Mouse (Mus musculus) kidney, postnatal 4 days (tissue): ENCODE measurements at regions not wholly inside any gene's neighbourhood (a gene's known extent, or its start where the extent isn't known, plus 50 kb on each side); places are given as distances from the start of the nearest gene placed in this dataset.

Source experiments
- DNase-seq, 2 experiments: peaks; one replicate each; pipeline ENCODE4 v3.0.0; 2021; ENCODE audit warnings: mixed read lengths in 2 of 2

GRCm38 (mm10) chr1:73299978-73300688 is 284.4 kb upstream of the Tnp1 start:
- DNase-seq = no peak

GRCm38 (mm10) chr1:73285342-73285741 is 269.6 kb upstream of the Tnp1 start:
- DNase-seq = no peak

- peak; percentile 18 to 31 for DNase-seq
Observed at GRCm38 (mm10) chr1:73274480-73274879, 258.8 kb upstream of the Tnp1 start.

- no peak for DNase-seq
Observed at GRCm38 (mm10) chr1:73270787-73271391, 255.2 kb upstream of the Tnp1 start.

GRCm38 (mm10) chr1:73269051-73269755 is 253.5 kb upstream of the Tnp1 start:
- no peak for DNase-seq

GRCm38 (mm10) chr1:73265009-73265408 is 249.3 kb upstream of the Tnp1 start:
- DNase-seq = no peak

- no peak for DNase-seq
Observed at GRCm38 (mm10) chr1:73264245-73264644, 248.5 kb upstream of the Tnp1 start.

GRCm38 (mm10) chr1:73259525-73260098 is 243.9 kb upstream of the Tnp1 start:
- no peak for DNase-seq

GRCm38 (mm10) chr1:73257263-73257662 is 241.6 kb upstream of the Tnp1 start:
- DNase-seq = no peak

GRCm38 (mm10) chr1:73251911-73252356 is 236.2 kb upstream of the Tnp1 start:
- DNase-seq = no peak

GRCm38 (mm10) chr1:73244016-73244415 is 228.3 kb upstream of the Tnp1 start:
- no peak for DNase-seq

GRCm38 (mm10) chr1:73242290-73242689 is 226.6 kb upstream of the Tnp1 start:
- DNase-seq = no peak

GRCm38 (mm10) chr1:73236867-73237266 is 221.2 kb upstream of the Tnp1 start:
- DNase-seq = no peak

GRCm38 (mm10) chr1:73233636-73234035 is 217.9 kb upstream of the Tnp1 start:
- DNase-seq = no peak

GRCm38 (mm10) chr1:73233041-73233440 is 217.3 kb upstream of the Tnp1 start:
- DNase-seq = no peak

GRCm38 (mm10) chr1:73230611-73231010 is 214.9 kb upstream of the Tnp1 start:
- no peak for DNase-seq

GRCm38 (mm10) chr1:73227246-73227645 is 211.5 kb upstream of the Tnp1 start:
- no peak for DNase-seq

GRCm38 (mm10) chr1:73221863-73222262 is 206.2 kb upstream of the Tnp1 start:
- DNase-seq = peak; percentile 46 to 54

- DNase-seq = peak; percentile 50 to 56
Observed at GRCm38 (mm10) chr1:73214305-73214946, 198.7 kb upstream of the Tnp1 start.

- DNase-seq = peak in 1 of 2 experiments; percentile 14
Observed at GRCm38 (mm10) chr1:73207421-73207820, 191.7 kb upstream of the Tnp1 start.

GRCm38 (mm10) chr1:73205788-73206187 is 190.1 kb upstream of the Tnp1 start:
- no peak for DNase-seq

- DNase-seq = peak in 1 of 2 experiments; percentile 34
Observed at GRCm38 (mm10) chr1:73200112-73200511, 184.4 kb upstream of the Tnp1 start.

GRCm38 (mm10) chr1:73190832-73191231 is 175.1 kb upstream of the Tnp1 start:
- DNase-seq = no peak
